Mouse (Mus musculus): ENCODE measurements at regions not wholly inside any gene's neighbourhood (a gene's known extent, or its start where the extent isn't known, plus 50 kb on each side); places are given as distances from the start of the nearest gene placed in this dataset.

GRCm38 (mm10) chr6:140221653-140222272, 180.5 kb upstream of the Plcz1 start:
- TF ChIP-seq CTCF (IDR thresholded peaks at IDR 0.05; ENCODE audit: low read depth, low read length) (no peak), POLR2A (IDR thresholded peaks at IDR 0.05; ENCODE audit: insufficient read depth, low read length) (no peak)

Measured in ES-Bruce4 (cell line).